Mouse (Mus musculus): Measurements from ENCODE around the gene Gm11639.

GRCm38 (mm10) chr11:104972480-104972879, 287.0 kb downstream of the Gm11639 start:
- TF ChIP-seq CTCF (IDR thresholded peaks at IDR 0.05 in 2 of 3, conservative IDR thresholded peaks at IDR 0.05 in 1 of 3; ENCODE audit: control insufficient read depth in 1 of 3, insufficient read depth in 1 of 3, low read depth in 2 of 3, low read length in 3 of 3, poor library complexity in 1 of 3, severe bottlenecking in 1 of 3) (no peak), EP300 (IDR thresholded peaks at IDR 0.05; ENCODE audit: low read depth in 1 of 2, low read length in 2 of 2) (no peak), POLR2AphosphoS5 (IDR thresholded peaks at IDR 0.05; ENCODE audit: borderline replicate concordance, low read depth, low read length) (no peak), JUND (IDR thresholded peaks at IDR 0.05; ENCODE audit: low read depth, low read length) (no peak), GABPA (IDR thresholded peaks at IDR 0.05; ENCODE audit: low read depth, low read length) (no peak), SMC3 (IDR thresholded peaks at IDR 0.05; ENCODE audit: low read depth, low read length) (no peak), ZMIZ1 (IDR thresholded peaks at IDR 0.05; ENCODE audit: low read depth, low read length) (no peak), MXI1 (IDR thresholded peaks at IDR 0.05; ENCODE audit: low read depth, low read length) (no peak), POLR2A (IDR thresholded peaks at IDR 0.05; ENCODE audit: control insufficient read depth in 1 of 2, insufficient read depth in 1 of 2, low read depth in 1 of 2, low read length in 2 of 2, poor library complexity in 1 of 2) (no peak), TAL1 (IDR thresholded peaks at IDR 0.05; ENCODE audit: low read length) (no peak), ELF1 (IDR thresholded peaks at IDR 0.05; ENCODE audit: low read depth, low read length) (no peak), ZC3H11A (IDR thresholded peaks at IDR 0.05; ENCODE audit: low read depth, low read length) (no peak), MAFK (IDR thresholded peaks at IDR 0.05; ENCODE audit: borderline replicate concordance, low read depth, low read length) (no peak)

Measured in MEL (cell line).